Mouse (Mus musculus) myocyte (in vitro differentiated cells): ENCODE measurements around the gene Hdac1.

Source experiments
- E2F4 ChIP-seq: IDR thresholded peaks from one replicate; pipeline ENCODE4 v1.6.1; 2011; ENCODE audit warnings: mild to moderate bottlenecking, control low read depth, moderate library complexity; ENCODE audit not compliant: insufficient read depth
- MAX ChIP-seq: IDR thresholded peaks from one replicate; pipeline ENCODE4 v1.6.1; 2011; ENCODE audit warnings: low read depth, mild to moderate bottlenecking, control low read depth
- MYOD1 ChIP-seq, 3 experiments: IDR thresholded peaks; one replicate each; pipeline ENCODE4 v1.6.1; 2011; ENCODE audit warnings: control low read depth in 2 of 3, low read depth in 2 of 3, mild to moderate bottlenecking in 2 of 3, moderate library complexity in 1 of 3; ENCODE audit not compliant: insufficient read length in 2 of 3, control insufficient read depth in 1 of 3
- POLR2A ChIP-seq: IDR thresholded peaks from one replicate; pipeline ENCODE4 v1.6.1; 2011; ENCODE audit warnings: low read depth, mild to moderate bottlenecking, control low read depth, moderate library complexity; ENCODE audit not compliant: insufficient read length
- POLR2AphosphoS2 ChIP-seq: IDR thresholded peaks from one replicate; pipeline ENCODE4 v1.6.1; 2011; ENCODE audit warnings: low read depth, control low read depth; ENCODE audit not compliant: insufficient read length
- REST ChIP-seq: IDR thresholded peaks from one replicate; pipeline ENCODE4 v1.6.1; 2011; ENCODE audit warnings: mild to moderate bottlenecking, control low read depth, moderate library complexity; ENCODE audit not compliant: insufficient read depth, insufficient read length
- USF1 ChIP-seq: IDR thresholded peaks from one replicate; pipeline ENCODE4 v1.6.1; 2011; ENCODE audit warnings: low read depth, mild to moderate bottlenecking, control low read depth, moderate library complexity

DNA sequence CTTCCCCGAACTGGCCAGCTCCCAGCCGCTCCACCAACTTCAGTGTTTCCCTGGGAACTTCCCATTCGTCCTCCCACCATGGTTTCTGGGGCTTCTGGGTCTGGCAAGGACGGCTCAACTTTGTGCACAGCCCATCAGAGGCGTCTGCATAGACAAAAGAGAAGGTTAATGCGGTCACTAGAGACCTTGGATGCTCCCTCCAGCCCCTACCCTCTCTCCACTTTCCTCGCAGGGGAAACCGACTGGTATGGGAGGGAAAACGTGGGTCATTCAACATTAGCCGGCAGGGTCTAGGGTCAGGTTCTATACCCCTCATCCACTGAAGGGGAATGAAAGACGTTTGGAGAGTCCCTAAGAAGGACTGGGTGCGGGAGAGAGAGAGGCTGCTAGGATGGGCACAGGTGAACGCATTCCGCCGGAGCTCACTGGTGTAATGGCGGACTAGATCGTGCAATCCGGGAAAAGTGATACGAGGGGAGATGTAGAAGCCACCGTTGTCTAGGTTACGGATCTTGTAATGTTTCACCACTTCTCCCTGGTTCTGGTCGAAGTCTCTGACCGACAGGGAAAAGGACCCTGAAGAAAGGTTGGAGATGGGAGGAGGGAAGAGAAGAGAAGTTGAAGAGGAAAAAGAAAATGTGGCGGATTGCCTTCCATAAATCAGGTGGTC is 13.5 kb upstream of the Hdac1 start:
- TF ChIP-seq POLR2AphosphoS2 (no peak), POLR2A (no peak), USF1 (no peak), MAX (no peak), REST (no peak), E2F4 (no peak), MYOD1 (IDR thresholded peaks at IDR 0.05; ENCODE audit: control insufficient read depth in 1 of 3, insufficient read length in 2 of 3, low read depth in 2 of 3) (no peak)
